Mouse (Mus musculus): Measurements from ENCODE around the gene Cmss1.

Cmss1 gene

DNA sequence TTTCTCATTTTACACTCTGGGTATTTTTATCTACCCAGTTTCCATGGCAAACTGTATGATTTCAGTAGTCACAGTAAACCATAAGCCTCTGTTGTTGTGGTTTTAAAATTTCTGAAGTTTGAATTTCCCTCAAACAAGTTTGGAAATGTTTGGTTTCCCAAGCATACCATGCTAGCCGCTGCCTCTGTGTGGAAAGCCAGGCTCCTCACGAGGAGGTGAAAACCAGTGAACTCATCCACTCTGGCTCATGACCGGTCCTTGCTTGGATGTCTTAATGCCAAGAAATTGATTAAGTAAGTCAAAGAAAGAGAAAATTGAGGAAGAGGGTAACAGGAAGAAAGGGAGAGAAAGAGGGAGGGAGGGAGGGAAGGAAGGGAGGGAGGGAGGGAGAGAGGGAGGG lies 48.4 kb downstream of the Cmss1 start:
- no peak for DNase-seq (ENCODE audit: low read depth, low spot score)

DNA sequence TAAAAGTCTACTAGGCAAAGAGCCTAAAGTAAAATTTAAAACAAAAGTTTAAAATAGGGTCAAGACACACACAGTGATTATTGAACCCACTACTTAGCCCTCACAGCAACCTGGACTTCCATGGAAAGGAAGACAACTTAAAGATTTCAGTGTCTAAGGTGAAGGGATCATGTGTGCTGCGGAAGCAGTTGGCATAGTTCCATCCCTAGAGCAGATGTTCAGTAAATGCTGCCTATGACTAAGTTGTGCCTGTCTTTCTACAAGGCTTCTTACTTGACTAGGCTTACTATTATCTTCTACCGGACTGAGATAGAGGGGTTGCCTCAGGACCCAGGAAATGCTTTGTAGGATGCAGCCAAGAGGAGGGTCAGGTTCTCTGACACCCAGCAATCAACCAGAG lies 50.4 kb downstream of the Cmss1 start:
- DNase-seq (ENCODE audit: low read depth, low spot score), result no peak

DNA sequence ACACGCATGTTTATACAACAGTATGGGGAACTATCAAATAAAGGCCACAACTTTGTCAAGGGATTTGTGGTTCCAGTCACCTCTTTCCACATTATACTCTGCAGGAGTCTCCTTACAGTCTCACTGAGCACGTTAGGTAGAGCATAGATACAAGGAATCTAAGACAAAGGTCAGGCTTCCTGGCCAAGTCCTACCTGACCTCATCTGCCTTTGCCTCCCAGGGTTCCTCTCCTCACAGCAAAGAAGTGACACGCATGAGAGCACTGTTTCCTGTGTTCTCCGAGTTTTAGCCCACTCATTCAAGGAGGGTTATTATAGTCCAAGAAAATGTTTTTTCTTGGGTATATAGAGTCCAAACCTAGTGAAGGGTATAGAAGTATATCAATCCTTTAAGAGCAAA lies 51.0 kb downstream of the Cmss1 start:
- no peak for DNase-seq (ENCODE audit: low read depth, low spot score)

DNA sequence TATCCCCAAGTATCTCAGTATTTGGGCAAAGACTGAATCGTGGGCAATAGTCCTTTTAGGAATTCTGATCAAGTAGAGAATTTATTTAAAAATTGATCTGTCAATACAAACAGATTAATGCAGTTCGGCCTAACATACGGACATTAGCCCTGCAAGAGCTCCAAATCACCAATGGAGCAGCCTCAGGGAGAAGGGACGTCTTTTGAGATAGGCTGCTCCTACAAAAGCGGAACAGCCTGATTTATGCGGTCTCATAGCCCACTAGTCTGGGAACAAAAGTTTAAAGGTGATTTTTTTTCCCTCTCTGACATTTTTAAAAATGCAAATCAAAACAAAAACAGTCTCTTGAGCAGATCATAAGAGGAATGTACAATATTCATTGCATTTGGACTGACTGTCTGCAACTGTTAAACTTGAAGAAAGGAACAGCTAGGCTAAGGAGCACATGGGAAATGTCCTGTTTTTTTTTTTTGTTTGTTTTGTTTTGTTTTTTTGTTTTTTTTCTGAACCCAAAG lies 51.7 kb downstream of the Cmss1 start:
- no peak for DNase-seq (ENCODE audit: low read depth, low spot score)

DNA sequence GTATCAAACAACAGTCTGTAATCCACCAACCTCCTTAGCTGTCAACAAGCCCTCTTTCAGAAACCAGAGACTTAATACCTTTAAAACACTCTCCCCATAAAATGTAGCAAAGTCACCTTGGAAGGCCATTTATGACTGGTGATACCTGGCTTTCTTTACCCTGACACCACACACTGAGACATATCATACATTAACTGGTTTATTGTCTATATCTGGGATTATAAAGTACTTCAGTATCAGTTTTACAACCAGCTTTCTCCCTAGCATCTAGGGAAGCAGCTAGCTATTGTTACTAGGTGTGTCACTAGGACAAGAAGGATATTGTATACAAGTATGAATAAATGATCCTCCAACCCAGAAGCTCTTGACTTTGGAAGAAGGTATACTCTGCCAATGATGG lies 53.4 kb downstream of the Cmss1 start:
- DNase-seq (ENCODE audit: low read depth, low spot score), result no peak

DNA sequence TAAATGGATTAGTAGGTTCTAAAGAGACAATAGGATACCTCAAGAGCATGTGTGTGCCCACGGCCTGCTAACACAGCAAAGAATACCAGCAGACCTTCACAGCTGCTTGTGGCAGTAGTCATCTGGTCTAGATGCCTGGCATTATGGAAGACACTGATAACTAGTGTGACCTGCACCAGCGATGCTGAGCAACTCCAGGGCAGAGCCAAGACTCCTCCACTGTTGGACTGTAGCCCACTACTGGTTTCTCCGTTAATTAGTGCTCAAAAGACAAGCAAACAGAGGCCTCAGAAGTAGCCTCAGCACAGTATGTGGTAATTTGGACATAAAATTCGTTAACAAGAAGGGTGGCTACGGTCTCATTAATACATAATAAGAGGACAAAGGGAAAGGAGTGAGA lies 54.0 kb downstream of the Cmss1 start:
- DNase-seq (ENCODE audit: low read depth, low spot score), result no peak

DNA sequence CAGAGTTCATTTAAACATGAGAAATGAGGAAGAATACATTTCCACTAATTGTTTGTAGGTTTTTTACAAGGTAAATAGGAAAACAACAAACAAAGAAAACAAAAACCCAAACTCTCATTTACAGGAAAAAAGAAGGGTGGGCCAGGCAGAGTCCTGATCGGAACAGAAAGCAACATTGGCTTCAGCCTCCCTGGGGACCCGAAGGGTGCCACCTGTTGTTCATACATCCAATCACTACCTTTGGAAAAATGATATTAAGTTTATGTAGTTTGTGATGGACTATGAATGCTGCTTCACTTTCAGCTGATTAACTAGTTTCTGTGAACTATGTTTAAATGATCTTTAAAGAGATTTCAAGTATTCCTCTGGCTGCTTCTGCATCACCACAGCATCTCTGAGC lies 55.0 kb downstream of the Cmss1 start:
- DNase-seq (ENCODE audit: low read depth, low spot score), result no peak

DNA sequence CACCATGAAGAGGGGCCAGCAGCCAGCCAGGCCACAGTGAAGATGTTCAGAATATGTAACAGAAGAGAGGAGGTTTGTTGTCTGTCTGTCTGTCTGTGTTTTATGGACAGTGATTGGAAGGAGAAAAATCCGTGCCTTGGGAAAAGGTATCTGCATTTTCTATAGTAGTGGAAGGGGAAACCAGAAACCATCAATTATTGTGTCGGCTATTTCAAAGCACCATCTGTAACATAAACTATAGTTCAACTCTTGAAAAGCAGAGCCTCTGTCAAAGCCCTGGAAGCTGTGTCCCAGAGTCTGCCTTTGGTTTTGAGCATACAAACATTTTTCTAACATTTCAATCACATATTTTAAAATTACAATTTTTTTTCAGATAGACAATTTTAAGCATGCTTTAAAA lies 55.8 kb downstream of the Cmss1 start:
- DNase-seq (ENCODE audit: low read depth, low spot score), result no peak

DNA sequence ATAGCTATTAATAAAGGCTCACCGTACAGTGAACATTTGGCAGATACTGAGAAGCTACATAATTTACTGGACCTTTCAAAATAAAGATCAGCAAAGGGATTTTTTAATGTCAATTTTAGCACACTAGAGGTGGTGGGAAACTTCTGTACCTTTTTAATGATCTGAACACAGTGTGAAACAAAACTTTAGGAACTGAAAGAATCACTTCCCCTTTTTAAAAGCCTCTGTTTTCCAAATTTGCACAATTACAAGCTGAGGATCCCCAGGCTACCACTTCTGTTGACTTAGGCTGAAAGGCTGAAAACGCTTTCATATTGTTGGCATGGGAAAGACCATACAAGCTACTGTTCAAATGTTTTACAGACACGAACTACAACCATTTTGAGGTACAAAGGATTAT lies 56.6 kb downstream of the Cmss1 start:
- no peak for DNase-seq (ENCODE audit: low read depth, low spot score)

DNA sequence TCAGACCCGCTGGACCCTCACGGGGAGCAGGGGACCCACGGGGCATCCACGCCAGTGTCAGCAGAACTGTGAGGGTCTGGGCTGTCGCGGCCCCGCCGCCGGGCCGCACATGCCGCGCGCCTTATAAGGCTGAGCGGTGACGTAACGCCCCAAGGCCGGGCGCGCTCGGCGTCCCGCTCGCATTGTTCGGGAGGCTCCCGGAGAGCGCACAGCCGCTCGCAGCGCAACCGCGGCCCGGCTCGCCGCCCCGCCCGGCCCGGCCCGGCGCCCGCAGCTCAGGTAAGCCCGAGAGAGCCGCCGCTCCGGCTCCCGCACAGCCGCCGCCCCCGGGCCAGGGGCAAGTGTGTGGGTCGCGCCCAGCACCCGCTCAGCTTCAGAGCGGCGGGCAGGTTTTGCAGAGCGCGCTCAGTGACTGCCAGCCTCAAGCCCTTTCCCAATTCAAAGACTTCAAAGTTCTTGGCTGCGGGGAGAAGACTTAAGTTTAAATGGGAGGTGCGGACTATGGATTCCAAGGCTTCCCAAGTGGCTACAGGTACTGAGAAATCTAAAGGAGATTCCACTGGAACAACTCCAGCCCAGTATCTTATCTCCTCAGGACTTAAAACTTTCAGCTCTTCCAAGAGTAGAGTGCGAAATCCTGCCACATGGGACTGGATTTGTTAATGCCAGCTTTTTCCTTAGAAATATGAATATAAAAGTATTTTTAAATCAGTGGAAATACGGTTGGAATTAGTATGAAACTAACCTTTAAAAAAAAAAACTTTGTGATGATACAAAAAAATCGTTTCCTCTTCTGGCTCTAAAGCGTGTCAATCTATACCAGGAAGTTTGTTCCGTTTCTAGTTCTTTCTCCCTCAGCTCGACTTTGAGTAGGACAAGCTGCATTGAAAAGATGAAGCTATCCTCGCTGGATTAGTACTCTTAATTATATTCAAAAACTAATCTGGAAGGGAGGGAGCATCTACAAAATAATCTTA lies 57.3 kb downstream of the Cmss1 start:
- no peak for DNase-seq (ENCODE audit: low read depth, low spot score)

DNA sequence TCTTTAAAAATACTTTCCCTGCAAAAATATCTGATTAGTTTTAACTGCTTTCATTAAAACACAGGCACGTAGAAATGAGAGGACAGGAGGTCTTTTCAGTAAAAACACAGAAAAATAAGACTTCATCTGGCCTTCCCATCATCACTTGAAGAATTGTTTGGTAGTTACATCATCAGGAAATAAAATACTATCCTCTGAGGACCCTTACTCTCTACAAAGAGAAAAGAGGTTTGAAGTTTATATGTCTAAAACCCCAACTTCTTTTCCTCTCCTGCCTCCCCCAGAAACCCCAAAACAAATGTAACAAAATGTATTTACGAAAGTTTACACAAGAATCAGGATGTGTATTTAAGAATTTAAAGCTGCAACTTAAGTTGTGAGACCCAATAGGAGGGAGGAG lies 58.1 kb downstream of the Cmss1 start:
- no peak for DNase-seq (ENCODE audit: low read depth, low spot score)

DNA sequence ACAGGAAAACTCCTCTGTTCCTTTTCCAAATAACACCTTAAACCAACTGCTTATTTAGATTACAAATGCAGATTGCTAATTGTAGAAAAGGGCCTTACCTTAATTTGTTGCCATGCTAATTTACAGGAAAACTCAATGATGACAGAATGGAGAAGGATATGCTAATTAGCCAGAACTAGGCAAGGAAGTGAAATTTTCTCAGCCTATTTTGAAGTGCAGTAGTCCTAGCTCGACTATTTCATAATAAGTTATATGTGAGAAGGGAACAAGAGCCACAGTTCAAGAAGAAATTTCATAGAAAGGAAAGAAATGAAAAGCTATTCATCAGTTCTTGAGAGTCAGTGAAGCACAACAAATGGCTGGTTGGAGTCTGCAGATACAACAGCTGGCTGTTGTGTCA lies 60.3 kb downstream of the Cmss1 start:
- no peak for DNase-seq (ENCODE audit: low read depth, low spot score)

DNA sequence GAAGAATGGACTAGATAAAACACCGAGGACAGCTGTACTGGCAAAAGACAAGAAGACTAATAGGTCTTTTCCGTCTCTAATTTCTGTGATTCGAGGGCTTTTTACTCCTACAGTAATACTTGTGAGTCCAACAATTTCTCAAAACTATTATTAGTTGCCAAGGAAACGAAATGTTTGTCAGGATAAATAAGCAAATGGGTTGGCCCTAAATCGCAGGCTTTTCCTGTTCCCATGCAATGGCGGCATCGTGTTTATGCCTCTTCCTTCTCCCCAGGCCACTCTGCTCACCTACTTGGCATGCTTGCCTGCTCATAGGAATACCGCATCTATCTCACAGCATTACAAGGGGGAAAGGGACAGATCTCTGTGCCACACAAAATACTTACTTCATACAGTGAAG lies 62.2 kb downstream of the Cmss1 start:
- DNase-seq (ENCODE audit: low read depth, low spot score), result no peak

DNA sequence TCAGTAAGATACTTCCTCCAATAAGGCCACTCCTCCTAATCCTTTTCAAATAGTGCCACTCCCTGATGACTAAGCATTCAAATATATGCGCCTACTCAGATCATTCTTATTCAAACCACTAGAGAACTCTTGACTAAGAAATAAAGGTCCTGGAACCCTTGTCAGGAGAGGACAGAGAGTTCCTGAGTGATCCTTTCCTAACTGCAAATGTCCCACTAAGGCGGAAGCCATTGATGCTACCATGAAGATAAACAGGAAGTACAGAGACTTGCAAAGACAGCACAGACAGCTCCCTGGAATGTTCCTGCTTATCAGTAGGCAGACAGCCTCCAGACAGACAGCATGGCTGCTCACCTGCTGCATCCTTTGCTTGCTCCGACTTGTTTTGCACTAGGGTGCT lies 63.4 kb downstream of the Cmss1 start:
- no peak for DNase-seq (ENCODE audit: low read depth, low spot score)

DNA sequence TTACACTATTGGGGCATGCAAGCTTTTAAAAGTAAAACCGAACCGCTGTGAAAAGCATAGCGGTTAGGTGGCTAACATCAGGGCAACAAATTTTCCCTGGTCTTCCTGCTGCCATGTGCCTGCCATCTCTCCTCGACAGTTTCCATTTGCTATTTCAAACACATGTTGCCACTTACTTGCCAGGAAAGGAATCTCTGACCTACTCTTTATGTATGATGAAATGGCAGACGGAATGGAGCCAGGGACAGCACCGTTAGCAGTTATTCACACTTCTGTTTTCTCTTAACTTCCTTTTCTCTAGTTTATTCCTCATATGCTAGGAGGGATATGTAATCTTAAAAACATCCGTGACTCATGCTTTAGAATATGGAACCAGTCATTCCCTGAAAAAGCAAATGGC lies 70.2 kb downstream of the Cmss1 start:
- no peak for DNase-seq (ENCODE audit: low read depth, low spot score)

DNA sequence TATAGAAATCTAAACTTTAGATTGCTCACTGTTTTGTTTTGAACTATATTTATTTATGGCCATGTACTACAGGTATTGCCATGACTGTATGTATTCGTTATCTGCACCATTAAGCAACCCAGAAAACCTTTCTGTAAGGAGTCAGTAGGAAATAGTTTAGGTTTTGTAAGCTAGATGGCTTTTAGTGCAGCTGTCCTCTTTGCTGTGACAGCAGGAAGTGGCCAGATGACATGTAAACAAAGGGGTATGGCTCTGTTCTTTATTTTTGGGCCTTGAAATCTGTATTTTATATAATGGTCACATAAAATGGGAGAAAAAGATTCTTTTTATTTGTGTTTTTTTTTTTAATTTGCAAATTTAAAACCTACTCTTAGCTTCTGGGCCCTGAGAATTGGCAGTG lies 71.9 kb downstream of the Cmss1 start:
- no peak for DNase-seq (ENCODE audit: low read depth, low spot score)

DNA sequence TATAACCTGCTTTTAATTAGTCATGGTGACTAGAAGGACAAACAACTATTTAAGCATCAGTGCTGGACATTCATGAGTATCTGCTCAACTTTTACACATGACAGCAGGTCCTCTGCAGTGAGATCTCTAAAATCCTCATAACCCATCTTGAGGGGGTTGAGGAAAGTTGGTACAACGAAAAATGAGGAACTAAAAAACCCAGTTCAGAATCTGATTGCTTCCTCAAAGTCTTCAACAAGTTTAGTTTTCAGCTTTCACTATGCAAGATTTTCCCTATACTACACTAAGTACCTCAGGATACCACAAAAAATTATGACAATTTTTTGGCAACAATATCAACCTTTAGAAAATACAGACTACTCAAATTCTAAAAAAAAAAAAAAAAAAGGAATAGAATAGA lies 72.3 kb downstream of the Cmss1 start:
- DNase-seq (ENCODE audit: low read depth, low spot score), result no peak

DNA sequence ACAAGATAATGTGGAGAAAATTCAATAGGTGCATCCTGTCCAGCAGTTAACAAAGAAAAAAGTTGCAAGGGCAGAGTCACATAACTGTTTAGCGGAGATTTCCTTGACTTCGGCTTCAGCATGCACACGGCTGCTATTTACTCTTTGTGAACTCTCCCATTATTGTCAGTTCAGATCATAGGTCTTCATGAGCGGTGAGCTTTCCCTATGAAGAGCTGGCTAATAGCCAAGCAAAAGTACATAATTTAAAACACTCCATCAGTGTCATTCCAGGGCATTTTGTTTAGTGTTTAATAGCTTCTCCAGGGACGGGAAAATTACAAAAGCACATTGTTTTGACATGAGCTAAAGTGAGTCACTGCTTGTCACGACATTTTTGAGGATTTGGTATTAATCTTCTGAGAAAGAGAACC lies 74.6 kb downstream of the Cmss1 start:
- DNase-seq (ENCODE audit: low read depth, low spot score), result no peak

DNA sequence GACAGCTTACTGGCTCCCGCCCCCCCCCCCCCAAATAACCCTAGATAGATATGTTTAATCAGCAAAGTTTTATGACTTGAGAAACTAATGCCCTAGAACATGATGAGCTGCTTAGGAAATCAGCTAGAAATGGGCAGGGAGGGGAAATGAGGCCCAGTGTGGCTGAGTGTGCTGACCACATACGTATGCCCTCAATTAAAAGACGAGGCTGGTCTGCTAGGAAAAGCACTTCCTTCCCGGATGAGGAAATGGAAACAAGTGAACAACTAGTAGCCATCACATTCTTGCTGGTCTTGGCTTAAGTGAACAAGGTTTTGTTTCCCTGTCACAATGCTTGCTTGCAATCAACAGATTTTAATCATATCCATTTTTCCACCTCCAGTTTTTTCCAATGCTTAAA lies 76.1 kb downstream of the Cmss1 start:
- no peak for DNase-seq (ENCODE audit: low read depth, low spot score)

DNA sequence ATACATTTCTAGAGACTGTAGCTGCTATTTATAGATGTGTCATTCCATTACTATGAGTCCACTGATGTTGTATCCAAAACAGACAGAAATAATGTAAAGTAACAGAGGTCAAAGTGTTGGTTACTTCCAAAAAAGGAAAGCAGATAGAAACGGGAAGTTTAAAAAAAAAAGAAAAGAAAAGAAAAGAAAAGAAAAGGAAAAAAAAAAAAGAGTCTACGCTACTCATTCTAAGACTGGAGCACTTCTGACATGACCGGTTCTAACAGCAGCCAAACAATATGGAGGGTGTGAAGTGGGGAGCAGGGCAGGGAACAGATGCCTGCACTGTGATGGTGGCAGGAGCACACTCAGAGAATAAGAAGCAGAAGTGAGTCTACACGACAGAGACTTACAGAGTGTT lies 78.2 kb downstream of the Cmss1 start:
- DNase-seq (ENCODE audit: low read depth, low spot score), result no peak

DNA sequence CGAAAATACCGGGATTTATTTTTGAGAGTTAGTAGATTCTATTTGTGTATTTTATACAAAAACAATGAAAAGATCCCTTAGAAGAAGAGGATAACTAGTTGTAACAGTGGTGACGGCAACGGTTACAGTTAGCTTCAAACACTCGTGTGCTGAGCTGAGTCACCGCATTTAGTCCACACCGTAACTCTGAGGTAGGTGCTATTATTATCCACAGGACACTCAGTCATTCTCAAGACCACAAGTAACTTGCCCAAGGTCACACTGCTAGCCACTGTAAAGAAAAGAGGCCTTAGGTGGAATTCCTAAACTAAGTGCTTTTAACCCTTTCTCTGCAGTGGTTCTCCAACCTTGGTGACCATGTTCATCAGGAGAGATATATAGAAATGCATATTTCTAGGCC lies 79.8 kb downstream of the Cmss1 start:
- DNase-seq (ENCODE audit: low read depth, low spot score), result no peak

DNA sequence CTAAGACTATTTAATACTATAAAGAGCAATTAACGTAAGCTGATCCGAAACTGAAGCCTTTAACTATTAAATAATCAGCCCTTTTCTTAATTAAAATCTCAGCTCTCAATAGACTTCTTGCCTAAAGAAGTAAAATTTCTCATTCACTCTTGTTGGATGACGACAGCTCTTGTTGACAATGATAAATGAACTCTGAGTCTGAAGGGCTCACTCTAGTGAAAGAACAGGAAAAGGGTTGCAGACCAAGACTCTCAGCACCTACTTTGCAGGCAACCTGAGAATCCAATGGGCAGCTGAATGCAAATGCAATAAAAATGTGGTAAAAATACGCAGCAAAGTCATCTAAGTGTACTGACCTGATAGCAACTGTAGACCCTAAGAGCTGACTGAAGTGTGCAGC lies 81.2 kb downstream of the Cmss1 start:
- DNase-seq (ENCODE audit: low read depth, low spot score), result no peak

DNA sequence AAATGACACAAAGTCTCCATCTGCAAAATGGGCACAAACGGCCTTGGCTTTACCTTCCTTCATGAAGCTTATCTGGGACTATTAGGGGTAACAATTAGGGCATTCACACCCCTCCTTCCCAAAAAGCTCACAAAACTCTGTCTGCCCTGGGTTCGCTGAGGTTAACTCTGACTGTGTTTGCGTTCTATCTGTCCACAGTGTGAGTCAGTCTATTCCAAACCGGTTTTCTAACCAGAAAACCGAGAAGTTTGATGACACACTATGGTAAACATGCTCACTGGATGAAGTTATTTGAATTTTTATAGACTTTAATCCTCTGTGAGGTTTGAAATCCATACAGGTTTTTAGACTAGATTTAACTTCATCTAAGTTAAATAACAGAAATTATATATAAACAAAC lies 81.6 kb downstream of the Cmss1 start:
- DNase-seq (ENCODE audit: low read depth, low spot score), result no peak

DNA sequence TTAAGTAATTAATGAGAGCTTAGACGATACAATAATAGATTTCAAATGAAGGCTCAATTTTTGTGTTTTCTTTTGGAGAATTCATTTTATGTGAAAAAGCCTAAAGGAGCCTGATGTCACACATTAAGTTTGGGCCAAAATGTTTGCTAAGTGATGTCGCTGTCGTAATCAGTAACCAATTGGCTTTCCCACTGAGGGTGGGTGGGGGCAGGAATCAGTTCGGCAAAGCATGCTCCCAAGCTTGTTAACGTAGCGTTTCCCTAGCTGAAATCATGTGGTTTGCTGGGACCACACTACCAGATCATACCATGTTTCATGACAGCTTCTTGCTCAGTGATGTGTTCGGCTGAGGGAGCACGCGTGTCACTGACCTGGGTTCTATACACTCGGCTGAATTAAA lies 91.0 kb downstream of the Cmss1 start:
- no peak for DNase-seq (ENCODE audit: low read depth, low spot score)
